Mouse (Mus musculus) brain, embryonic 14.5 days (tissue): ENCODE results near the gene Wdr66.
A peak's percentile ranks its signal among the peaks of the same experiment; 100 is the strongest.

Source experiments
- CTCF ChIP-seq: fragments of 200-500 bp; IDR thresholded peaks from 2 replicates; pipeline ENCODE4 v1.5.1; 2012; ENCODE audit warnings: inconsistent platforms, mild to moderate bottlenecking, moderate library complexity, borderline replicate concordance; ENCODE audit not compliant: insufficient read depth, insufficient read length; ENCODE audit errors: extremely low read depth
- POLR2A ChIP-seq: fragments of 200-500 bp; IDR thresholded peaks from 2 replicates; pipeline ENCODE4 v1.6.1; 2012; ENCODE audit warnings: mild to moderate bottlenecking, inconsistent platforms, borderline replicate concordance; ENCODE audit not compliant: poor library complexity, insufficient read depth, insufficient read length, severe bottlenecking; ENCODE audit errors: extremely low read depth

GRCm38 (mm10) chr5:123227762-123228523 lies 24.0 kb upstream of the Wdr66 start:
- TF ChIP-seq CTCF: no peak
- TF ChIP-seq POLR2A: peak; percentile 49; the same call in 1 of the 2 replicates
